Mouse (Mus musculus) embryonic facial prominence, embryonic 14.5 days (tissue): ENCODE results near the gene Spats2l. TPM values are rescaled to one million over a fixed set of nuclear protein-coding genes. Genes with fewer than 3 reads are reported as not detected.

ENCODE experiments used
- ATAC-seq: fragments of 200-750 bp; cut with Nextera tagmentation; 2 replicates; pipeline ENCODE4 v1.8.0; 2017; ENCODE audit warnings: low read depth, moderate number of reproducible peaks, moderate TSS enrichment
- DNase-seq: peaks from one replicate; pipeline ENCODE4 v3.0.0-alpha.2; 2015; ENCODE audit warnings: low spot score
- H3K27ac ChIP-seq: fragments of 300-500 bp; sonication (generic); replicated peaks from 2 replicates; pipeline ENCODE4 v1.5.1; 2014; ENCODE audit warnings: low read depth, mild to moderate bottlenecking, low read length, moderate library complexity
- H3K27me3 ChIP-seq: fragments of 300-500 bp; sonication (generic); replicated peaks from 2 replicates; pipeline ENCODE4 v1.6.1; 2014; ENCODE audit warnings: low read length; ENCODE audit not compliant: control insufficient read depth, insufficient read depth
- H3K36me3 ChIP-seq: fragments of 300-500 bp; sonication (generic); 2 replicates; pipeline ENCODE4 v1.6.1; 2014; ENCODE audit warnings: low read length, mixed read lengths; ENCODE audit not compliant: control insufficient read depth, insufficient read depth
- H3K4me1 ChIP-seq: fragments of 300-500 bp; sonication (generic); 2 replicates; pipeline ENCODE4 v1.6.1; 2014; ENCODE audit warnings: antibody characterized with exemption, low read length; ENCODE audit not compliant: control insufficient read depth, insufficient read depth
- H3K4me2 ChIP-seq: fragments of 300-500 bp; sonication (generic); 2 replicates; pipeline ENCODE4 v1.6.1; 2014; ENCODE audit warnings: low read depth, mild to moderate bottlenecking, low read length, moderate library complexity, mixed read lengths
- H3K4me3 ChIP-seq: fragments of 300-500 bp; sonication (generic); 2 replicates; pipeline ENCODE4 v1.5.1; 2014; ENCODE audit warnings: low read depth, mild to moderate bottlenecking, low read length
- H3K9ac ChIP-seq: fragments of 300-500 bp; sonication (generic); 2 replicates; pipeline ENCODE4 v1.6.1; 2014; ENCODE audit warnings: low read depth, mild to moderate bottlenecking, low read length, moderate library complexity, mixed read lengths
- H3K9me3 ChIP-seq: fragments of 300-500 bp; sonication (generic); 2 replicates; pipeline ENCODE4 v1.6.1; 2016; ENCODE audit warnings: low read length; ENCODE audit not compliant: control insufficient read depth
- whole genome bisulfite sequencing: fragments of 180-500 bp; shearing (Covaris S2); extraction: QIAGEN DNeasy Blood & Tissue Kit; methylation state at CpG from one replicate; pipeline ENCODE4 v1.1.7; 2014; 5-methylcytosine and 5-hydroxymethylcytosine counted together
- polyA plus RNA-seq: library from polyadenylated mRNA; unstranded; fragments of >200 nt; fragmentation: Nextera tagmentation; extraction: Ambion mirVana; gene quantifications from 2 replicates; pipeline ENCODE4 v1.2.1, GENCODE M21; 2014

The Spats2l gene
- polyA plus RNA-seq, 1 experiment from 2014 or later, result 160 TPM

DNA sequence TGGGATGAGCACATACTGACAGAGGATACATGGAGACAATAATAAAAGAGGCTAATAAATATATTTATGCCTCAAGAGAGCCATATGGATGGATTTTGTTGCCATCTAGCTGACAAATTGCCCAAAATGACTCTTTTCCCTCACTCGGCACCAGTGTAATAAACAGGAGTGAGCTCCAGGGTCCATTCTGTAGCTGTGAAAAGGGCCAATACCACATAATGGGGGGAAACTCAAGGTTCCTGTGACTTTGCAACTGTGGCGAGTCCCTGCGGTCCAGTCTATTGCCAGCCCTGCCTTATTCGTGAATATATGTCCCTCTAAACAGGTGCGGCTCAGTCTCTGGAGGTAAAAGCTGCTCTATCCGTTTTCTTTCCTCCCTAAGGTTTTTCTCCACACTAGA lies 137.6 kb downstream of the Spats2l start:
- no peak overlapping the region for H3K4me3 ChIP-seq
- H3K27ac ChIP-seq, result no peak overlapping the region
- no peak overlapping the region for H3K4me2 ChIP-seq
- ATAC-seq (no peak), DNase-seq (no peak)
- 81% methylated on average over 6 of the region's 6 CpGs for WGBS
- no peak overlapping the region for H3K9ac ChIP-seq
- H3K4me1 ChIP-seq, result peaks cover 4% of the 10 kb centered on the region; the same call in 1 of the 2 replicates
- H3K27me3 ChIP-seq, result no peaks in the 10 kb centered on the region
- H3K36me3 ChIP-seq, result peaks cover 40% of the 10 kb centered on the region
- H3K9me3 ChIP-seq, result no peaks in the 10 kb centered on the region

DNA sequence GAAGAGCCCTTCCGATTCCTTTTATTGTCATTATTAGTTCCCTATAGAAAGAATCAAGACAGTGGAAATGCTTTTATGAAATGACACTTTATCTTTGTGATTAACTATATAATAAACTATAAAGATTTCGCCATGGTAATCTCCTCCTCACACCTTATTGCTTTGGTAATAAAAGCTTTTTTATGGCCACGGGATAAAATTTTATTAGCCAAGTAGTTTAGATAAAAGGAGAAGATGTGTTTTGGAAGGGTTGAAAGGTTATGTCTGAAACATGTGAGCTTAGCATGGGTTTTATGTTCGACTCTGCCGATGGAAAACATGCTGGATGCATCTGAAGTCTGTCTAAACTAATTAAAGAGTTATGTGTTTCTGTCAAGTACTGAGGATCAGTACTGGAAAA lies 143.4 kb downstream of the Spats2l start:
- DNase-seq, result no peak
- no peak overlapping the region for H3K4me3 ChIP-seq
- H3K9ac ChIP-seq, result no peak overlapping the region
- no peak overlapping the region for H3K27ac ChIP-seq
- ATAC-seq, result no peak
- 80% methylated on average over 5 of the region's 5 CpGs for WGBS
- H3K36me3 ChIP-seq, result peaks cover 15% of the 10 kb centered on the region
- no peak overlapping the region for H3K4me2 ChIP-seq
- no peaks in the 10 kb centered on the region for H3K4me1 ChIP-seq
- H3K9me3 ChIP-seq, result no peaks in the 10 kb centered on the region
- H3K27me3 ChIP-seq, result no peaks in the 10 kb centered on the region

DNA sequence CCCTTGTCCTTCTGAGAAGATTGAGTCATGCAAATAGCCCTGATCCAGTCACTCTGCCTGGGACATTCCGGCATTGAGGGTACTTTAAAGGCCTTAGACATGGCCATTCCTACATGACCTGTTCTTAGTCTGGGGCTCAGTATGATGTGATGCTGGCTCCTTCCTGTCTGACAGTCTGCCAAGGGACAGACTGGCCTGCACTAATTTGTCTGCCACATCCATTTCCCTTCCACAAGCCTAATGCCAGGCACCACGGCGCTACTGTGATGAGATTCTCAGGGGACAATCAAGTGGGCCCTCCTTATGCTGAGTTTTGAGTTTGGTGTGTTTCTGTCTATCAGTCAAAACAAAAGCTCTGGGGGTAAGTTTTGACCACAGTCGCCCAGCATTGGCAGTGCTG lies 144.6 kb downstream of the Spats2l start:
- 80% methylated on average over 4 of the region's 4 CpGs for WGBS
- Histone ChIP-seq H3K4me3 (no peak overlapping the region), H3K9me3 (no peaks in the 10 kb centered on the region), H3K4me2 (no peak overlapping the region), H3K36me3 (peaks cover 24% of the 10 kb centered on the region), H3K27ac (no peak overlapping the region), H3K9ac (no peak overlapping the region), H3K27me3 (no peaks in the 10 kb centered on the region), H3K4me1 (no peaks in the 10 kb centered on the region)
- no peak for ATAC-seq
- no peak for DNase-seq

DNA sequence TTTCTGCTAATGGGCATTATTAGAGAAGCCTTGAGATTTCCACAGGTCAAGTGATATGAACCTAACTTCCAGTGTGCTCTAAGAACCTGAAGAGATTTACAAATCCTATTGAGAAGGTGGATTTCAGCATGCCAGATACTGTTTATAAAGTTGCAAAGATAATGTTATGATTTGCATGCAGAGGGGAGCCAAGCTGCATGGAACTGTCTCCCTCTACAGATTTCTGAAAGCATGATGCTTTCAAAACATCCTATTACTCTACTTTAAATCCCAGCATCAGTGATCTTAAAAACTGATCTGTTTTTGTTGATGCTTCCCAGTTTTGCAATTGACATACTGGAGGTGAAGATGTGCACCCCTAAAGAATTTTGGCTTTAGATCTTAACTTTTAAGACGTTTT lies 160.3 kb downstream of the Spats2l start:
- WGBS, result 53% methylated on average over 1 of the region's 1 CpGs

DNA sequence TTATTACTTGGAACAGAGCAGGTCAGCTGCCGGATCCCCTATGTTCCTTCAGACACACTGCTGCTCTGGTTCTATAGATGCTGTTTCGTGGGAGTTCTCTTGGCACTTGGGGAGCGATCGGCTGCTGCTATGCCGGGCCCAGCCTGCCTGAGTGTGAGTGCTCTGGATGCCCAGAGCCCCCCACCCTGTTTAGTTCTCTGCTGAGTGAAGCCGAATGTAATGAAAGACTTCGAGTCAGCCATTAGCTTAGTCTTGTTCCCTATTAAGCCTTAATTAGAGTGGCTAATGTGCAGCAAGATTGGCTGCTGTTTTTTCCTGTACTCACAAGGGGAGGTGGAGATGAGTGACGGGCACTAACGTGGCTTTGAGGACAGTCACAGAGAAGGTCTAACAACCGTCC lies 166.7 kb downstream of the Spats2l start:
- H3K27ac ChIP-seq, result no peak overlapping the region
- peaks cover 82% of the 10 kb centered on the region for H3K36me3 ChIP-seq
- H3K4me3 ChIP-seq, result no peak overlapping the region
- no peak for ATAC-seq
- H3K9ac ChIP-seq, result no peak overlapping the region
- no peaks in the 10 kb centered on the region for H3K4me1 ChIP-seq
- 45% methylated on average over 10 of the region's 10 CpGs for WGBS
- H3K4me2 ChIP-seq, result no peak overlapping the region
- DNase-seq, result no peak
- H3K9me3 ChIP-seq, result no peaks in the 10 kb centered on the region
- no peaks in the 10 kb centered on the region for H3K27me3 ChIP-seq

More for the DNA sequence above, 160.3 kb downstream of the Spats2l start:
- Histone ChIP-seq H3K27ac (no peak overlapping the region), H3K9ac (no peak overlapping the region), H3K4me1 (no peaks in the 10 kb centered on the region), H3K27me3 (no peaks in the 10 kb centered on the region), H3K4me3 (no peak overlapping the region), H3K9me3 (no peaks in the 10 kb centered on the region), H3K36me3 (peaks cover 25% of the 10 kb centered on the region), H3K4me2 (no peak overlapping the region)
- no peak for ATAC-seq
- DNase-seq, result no peak

DNA sequence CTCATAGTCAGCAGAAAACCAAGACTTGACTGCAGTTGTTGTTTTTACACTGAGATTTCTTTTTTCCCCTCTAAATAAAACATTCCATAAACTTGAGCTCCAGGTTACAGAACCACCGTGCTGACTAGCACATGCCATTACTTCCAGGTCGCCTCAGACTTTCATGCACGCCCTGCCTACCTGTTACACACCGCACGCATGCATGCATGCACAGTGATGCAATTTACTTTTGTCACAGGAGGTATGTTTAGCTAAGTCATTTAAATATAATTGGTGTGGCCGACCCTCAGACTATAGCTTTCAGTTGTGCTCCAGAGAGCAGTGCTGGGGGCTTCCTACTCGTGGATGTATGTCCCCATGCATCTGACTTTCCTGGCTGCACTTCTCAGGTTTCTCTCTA lies 167.1 kb downstream of the Spats2l start:
- H3K9ac ChIP-seq, result no peak overlapping the region
- no peaks in the 10 kb centered on the region for H3K9me3 ChIP-seq
- no peaks in the 10 kb centered on the region for H3K4me1 ChIP-seq
- ATAC-seq, result peak; percentile 57; the same call in 1 of the 2 replicates
- H3K36me3 ChIP-seq, result peaks cover 86% of the 10 kb centered on the region
- no peak overlapping the region for H3K27ac ChIP-seq
- no peak overlapping the region for H3K4me3 ChIP-seq
- DNase-seq, result no peak
- 52% methylated on average over 7 of the region's 7 CpGs for WGBS
- no peak overlapping the region for H3K4me2 ChIP-seq
- H3K27me3 ChIP-seq, result no peaks in the 10 kb centered on the region

DNA sequence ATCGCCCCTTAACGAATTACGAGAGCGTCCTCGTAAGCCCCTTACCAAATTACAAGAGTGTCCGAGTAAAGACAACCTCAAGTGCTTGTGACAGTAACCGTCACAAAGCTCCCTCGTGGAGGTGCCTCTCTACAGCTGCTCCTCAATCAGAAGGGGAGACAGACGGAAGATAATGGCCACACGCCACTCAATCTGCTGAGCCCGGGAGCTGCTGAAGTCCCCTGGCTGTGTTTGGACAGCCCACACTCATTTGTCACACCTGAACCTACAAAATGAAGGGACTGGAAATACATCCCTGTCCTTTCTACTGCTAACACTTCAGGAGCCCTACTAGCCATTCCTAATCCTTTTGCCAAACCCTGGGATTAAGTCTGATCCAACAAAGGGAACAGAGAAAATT lies 167.8 kb downstream of the Spats2l start:
- Histone ChIP-seq H3K9ac (no peak overlapping the region), H3K27ac (no peak overlapping the region), H3K4me2 (no peak overlapping the region), H3K27me3 (no peaks in the 10 kb centered on the region), H3K4me1 (no peaks in the 10 kb centered on the region), H3K4me3 (no peak overlapping the region), H3K9me3 (no peaks in the 10 kb centered on the region), H3K36me3 (peaks cover 85% of the 10 kb centered on the region)
- DNase-seq, result no peak
- no peak for ATAC-seq
- WGBS, result 52% methylated on average over 11 of the region's 11 CpGs

DNA sequence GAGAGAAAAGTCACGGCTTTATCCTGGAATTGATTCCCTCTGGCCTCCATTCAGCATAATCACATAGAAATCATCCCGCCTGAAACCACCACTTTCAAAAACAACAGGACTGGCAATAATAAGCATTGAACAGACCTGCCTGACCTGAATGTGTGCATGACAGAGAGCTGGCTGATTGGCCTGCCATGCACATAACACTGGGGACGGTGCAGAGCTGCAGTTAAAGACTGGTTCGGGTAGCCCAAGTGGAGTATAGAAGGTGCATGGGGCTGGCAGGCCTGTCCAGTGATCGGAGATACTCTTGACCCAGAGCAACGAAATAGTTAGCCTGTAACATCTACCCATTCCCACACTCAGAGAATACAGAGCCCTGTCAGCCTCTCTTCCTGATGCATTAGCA lies 168.3 kb downstream of the Spats2l start:
- peaks cover 82% of the 10 kb centered on the region for H3K36me3 ChIP-seq
- ATAC-seq (no peak), DNase-seq (no peak)

DNA sequence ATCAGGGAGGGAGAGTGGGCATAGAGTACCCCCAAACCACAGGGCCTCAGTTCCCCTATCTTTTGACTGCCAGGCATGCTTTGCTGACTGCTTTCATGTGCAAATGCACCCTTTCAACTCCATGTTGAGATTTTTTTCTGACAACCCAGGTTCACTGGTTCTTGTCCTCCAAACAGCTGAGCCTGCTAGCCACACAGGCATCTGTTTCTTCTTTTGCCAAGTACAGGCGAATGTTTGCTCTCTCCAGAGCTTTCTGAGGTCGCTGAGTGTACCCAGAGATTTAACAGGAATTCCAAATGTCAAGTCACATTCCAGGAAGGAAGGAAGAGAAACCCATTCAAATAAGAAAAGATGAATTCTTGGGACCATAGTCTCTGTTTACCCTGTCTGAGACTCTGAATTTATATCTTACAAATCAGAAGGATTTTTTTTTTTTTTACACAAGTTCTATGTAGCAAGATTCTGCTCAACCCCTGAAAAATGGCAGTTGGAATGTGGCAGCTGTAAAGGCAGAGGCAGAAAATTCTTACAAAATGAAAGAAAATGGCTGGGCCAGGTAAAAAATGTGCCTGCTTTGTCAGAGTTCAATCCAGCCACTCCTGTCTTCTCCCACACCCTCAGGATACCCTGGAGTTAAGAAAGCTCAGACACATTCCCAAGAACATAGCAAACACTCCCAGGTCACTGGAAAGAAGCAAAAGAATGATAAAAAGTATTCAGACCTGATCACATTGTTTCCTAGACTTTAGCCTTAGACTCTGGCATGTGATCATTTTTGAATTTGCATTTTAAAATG lies 173.8 kb downstream of the Spats2l start:
- DNase-seq, result no peak
- peaks cover 43% of the 10 kb centered on the region for H3K36me3 ChIP-seq

More for the DNA sequence above, 168.3 kb downstream of the Spats2l start:
- Histone ChIP-seq H3K9ac (no peak overlapping the region), H3K4me3 (no peak overlapping the region), H3K4me1 (no peaks in the 10 kb centered on the region), H3K9me3 (no peaks in the 10 kb centered on the region), H3K27ac (no peak overlapping the region), H3K27me3 (no peaks in the 10 kb centered on the region), H3K4me2 (no peak overlapping the region)
- WGBS, result 74% methylated on average over 6 of the region's 6 CpGs

More for the DNA sequence above, 173.8 kb downstream of the Spats2l start:
- 7% methylated on average over 2 of the region's 2 CpGs for WGBS
- Histone ChIP-seq H3K9me3 (no peaks in the 10 kb centered on the region), H3K4me1 (0 out of 2 replicates have a peak, but pooled peaks cover 3% of the 10 kb centered on the region), H3K27ac (peak overlapping the region; percentile 39; the same call in 1 of the 2 replicates), H3K9ac (no peak overlapping the region), H3K4me3 (no peak overlapping the region), H3K4me2 (no peak overlapping the region), H3K27me3 (no peaks in the 10 kb centered on the region)
- ATAC-seq, result 0 out of 2 replicates have a peak, but pooled peaks have one; percentile 15
